Mouse (Mus musculus): Measurements from ENCODE around the gene Rpl18a. TPM values are rescaled to one million over a fixed set of nuclear protein-coding genes. Genes with fewer than 3 reads are reported as not detected.
A peak's percentile ranks its signal among the peaks of the same experiment; 100 is the strongest.

Rpl18a gene
- polyA plus RNA-seq, 1 experiment: 1,518 TPM

DNA sequence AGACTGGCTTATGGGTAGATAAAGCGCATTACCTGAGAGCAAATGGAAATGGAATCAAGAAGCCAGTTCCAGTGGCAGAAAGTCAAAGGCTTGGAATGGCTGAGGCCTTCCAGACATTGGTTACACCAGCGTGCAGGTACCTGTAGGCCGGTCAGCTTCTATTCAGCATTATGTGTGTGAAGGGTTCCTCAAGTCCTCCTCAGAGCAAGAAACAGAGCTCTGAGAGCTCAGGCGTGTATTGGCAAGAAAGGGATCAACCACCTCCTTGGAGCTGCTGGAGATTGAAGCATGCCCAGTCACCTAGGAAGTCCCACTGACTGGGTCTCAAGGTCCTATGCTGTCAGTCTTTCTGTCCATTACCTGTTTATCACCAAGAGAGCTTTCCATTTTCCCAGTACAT, 28.5 kb upstream of the Rpl18a start:
- TF ChIP-seq POLR2A (IDR thresholded peaks at IDR 0.05; ENCODE audit: extremely low read depth, insufficient read depth, low read length) (no peak), CTCF (IDR thresholded peaks at IDR 0.05; ENCODE audit: extremely low read depth, insufficient read depth, low read length) (no peak)
- H3K4me1 ChIP-seq (ENCODE audit: control insufficient read depth, insufficient read depth, low read length): peaks cover 3% of the 10 kb centered on the region
- no peak overlapping the region for H3K4me3 ChIP-seq (ENCODE audit: insufficient read depth, low read length)
- no peak overlapping the region for H3K27ac ChIP-seq (ENCODE audit: insufficient read depth, low read length)

DNA sequence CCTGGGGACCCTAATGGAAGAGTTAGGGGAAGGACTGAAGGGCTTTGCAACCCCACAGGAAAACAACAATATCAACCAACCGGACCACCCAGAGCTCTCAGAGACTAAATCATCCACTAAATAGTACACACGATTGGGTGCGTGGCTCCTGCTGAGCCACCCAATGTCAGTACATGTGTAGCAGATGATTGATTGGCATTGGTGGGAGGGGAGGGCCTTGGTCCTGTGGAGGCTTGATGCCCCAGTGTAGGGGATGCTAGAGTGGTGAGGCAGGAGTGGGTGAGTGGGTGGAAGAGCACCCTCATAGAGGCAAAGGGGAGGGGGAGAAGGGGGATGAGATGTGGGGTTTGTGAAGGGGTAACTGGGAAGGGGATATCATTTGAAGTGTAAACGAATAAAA, 26.9 kb upstream of the Rpl18a start:
- H3K27ac ChIP-seq (ENCODE audit: insufficient read depth, low read length): no peak overlapping the region
- peaks cover 3% of the 10 kb centered on the region for H3K4me1 ChIP-seq (ENCODE audit: control insufficient read depth, insufficient read depth, low read length)
- no peak overlapping the region for H3K4me3 ChIP-seq (ENCODE audit: insufficient read depth, low read length)
- TF ChIP-seq CTCF (IDR thresholded peaks at IDR 0.05; ENCODE audit: extremely low read depth, insufficient read depth, low read length) (no peak), POLR2A (IDR thresholded peaks at IDR 0.05; ENCODE audit: extremely low read depth, insufficient read depth, low read length) (no peak)

DNA sequence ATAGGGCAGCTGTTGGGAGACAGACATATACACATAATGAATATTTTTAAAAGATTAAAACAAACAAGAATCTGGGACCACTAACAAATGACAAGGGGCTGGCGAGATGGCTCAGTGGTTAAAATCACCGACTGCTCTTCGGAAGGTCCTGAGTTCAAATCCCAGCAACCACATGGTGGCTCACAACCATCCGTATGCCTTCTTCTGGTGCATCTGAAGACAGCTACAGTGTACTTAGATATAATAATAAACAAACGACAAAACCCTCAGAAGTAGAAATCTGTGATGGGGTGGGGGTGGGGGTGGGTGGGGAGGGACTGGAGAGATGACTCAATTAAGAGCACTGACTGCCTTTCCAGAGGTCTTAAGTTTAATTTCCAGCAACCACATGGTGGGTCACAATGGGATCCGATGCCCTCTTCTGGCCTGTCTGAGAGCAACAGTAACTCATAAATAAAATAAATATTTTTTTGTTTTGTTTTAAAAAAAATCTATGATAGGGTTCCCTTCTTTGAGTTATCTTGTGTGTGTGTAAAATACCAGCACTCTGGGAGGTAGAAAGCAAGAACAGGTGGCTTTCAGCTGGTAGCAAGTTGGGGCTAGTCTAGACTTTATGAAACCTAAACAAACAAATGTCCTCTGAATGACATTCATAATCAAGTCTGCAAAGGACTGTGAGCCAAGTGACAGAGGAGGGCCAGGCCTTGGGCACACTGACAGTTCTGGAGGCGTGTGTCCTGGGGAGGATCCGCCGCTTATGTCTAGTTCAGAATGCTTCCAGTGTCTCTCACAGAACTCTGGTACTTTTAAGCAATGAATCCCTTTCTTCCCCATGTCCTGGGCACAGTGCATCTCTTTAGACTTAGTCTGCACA, 23.1 kb upstream of the Rpl18a start:
- no peak for TF ChIP-seq CTCF (IDR thresholded peaks at IDR 0.05; ENCODE audit: extremely low read depth, insufficient read depth, low read length)
- TF ChIP-seq POLR2A (IDR thresholded peaks at IDR 0.05; ENCODE audit: extremely low read depth, insufficient read depth, low read length): no peak
- H3K27ac ChIP-seq (ENCODE audit: insufficient read depth, low read length): no peak overlapping the region
- H3K4me3 ChIP-seq (ENCODE audit: insufficient read depth, low read length): no peak overlapping the region
- no peaks in the 10 kb centered on the region for H3K4me1 ChIP-seq (ENCODE audit: control insufficient read depth, insufficient read depth, low read length)

DNA sequence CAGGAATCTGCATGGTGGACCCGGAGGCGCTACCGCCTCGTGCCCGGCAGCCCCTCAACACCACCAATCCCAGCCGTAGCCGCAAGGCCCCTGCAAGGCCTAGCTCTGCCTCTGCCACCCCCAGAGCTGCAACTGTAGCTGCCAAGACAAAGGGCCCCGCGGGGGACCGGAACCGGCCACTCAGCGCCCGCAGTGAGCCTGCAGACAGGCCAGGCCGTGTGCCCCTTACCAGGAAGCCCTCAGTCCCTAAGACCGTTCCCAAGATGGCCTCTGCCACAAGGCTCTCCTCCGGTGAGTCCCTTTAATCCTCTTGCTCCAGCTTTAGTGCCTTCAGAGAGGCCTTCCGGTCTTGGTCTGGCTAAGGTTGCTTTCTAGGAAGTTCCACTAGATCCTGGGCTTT, 17.5 kb upstream of the Rpl18a start:
- TF ChIP-seq POLR2A (IDR thresholded peaks at IDR 0.05; ENCODE audit: extremely low read depth, insufficient read depth, low read length) (no peak), CTCF (IDR thresholded peaks at IDR 0.05; ENCODE audit: extremely low read depth, insufficient read depth, low read length) (no peak)
- H3K4me1 ChIP-seq (ENCODE audit: control insufficient read depth, insufficient read depth, low read length): no peaks in the 10 kb centered on the region
- no peak overlapping the region for H3K4me3 ChIP-seq (ENCODE audit: insufficient read depth, low read length)
- no peak overlapping the region for H3K27ac ChIP-seq (ENCODE audit: insufficient read depth, low read length)

DNA sequence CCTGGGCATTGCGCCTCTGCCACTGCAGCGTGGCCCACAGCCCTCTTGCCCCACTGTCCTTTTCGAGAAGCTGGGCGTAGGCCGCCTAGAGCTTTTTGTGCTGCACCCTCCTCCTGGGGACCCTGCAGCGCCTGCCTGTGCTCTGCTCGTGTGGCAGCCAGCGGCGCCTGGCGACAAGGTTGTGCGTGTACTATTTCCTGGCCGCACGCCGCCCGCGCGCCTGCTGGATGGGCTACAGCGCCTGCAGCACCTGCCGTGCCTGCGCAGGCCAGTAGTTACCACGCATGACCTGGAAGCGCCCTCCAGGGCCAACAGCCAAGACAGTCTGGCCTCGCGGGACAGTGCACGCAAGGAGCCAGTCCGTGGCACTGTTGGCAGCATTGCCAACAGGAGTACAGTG, 16.3 kb upstream of the Rpl18a start:
- Histone ChIP-seq H3K4me3 (ENCODE audit: insufficient read depth, low read length) (no peak overlapping the region), H3K4me1 (ENCODE audit: control insufficient read depth, insufficient read depth, low read length) (no peaks in the 10 kb centered on the region), H3K27ac (ENCODE audit: insufficient read depth, low read length) (no peak overlapping the region)
- TF ChIP-seq CTCF (IDR thresholded peaks at IDR 0.05; ENCODE audit: extremely low read depth, insufficient read depth, low read length) (no peak), POLR2A (IDR thresholded peaks at IDR 0.05; ENCODE audit: extremely low read depth, insufficient read depth, low read length) (no peak)

DNA sequence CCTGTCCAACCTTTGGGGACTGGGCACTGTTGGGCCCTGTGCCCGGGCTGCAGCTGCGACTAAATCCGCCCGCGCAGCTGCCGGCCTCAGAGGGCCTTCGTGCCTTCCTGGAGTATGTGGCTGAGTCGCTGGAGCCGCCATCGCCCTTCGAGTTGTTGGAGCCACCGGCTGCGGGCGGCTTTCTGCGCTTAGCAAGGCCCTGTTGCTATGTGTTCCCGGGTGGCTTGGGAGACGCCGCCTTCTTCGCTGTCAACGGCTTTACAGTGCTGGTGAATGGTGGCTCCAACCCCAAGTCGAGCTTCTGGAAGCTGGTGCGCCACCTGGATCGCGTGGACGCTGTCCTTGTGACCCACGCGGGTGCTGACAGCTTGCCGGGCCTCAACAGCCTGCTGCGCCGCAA, 15.7 kb upstream of the Rpl18a start:
- Histone ChIP-seq H3K27ac (ENCODE audit: insufficient read depth, low read length) (no peak overlapping the region), H3K4me1 (ENCODE audit: control insufficient read depth, insufficient read depth, low read length) (no peaks in the 10 kb centered on the region), H3K4me3 (ENCODE audit: insufficient read depth, low read length) (no peak overlapping the region)
- TF ChIP-seq CTCF (IDR thresholded peaks at IDR 0.05; ENCODE audit: extremely low read depth, insufficient read depth, low read length): no peak
- no peak for TF ChIP-seq POLR2A (IDR thresholded peaks at IDR 0.05; ENCODE audit: extremely low read depth, insufficient read depth, low read length)

DNA sequence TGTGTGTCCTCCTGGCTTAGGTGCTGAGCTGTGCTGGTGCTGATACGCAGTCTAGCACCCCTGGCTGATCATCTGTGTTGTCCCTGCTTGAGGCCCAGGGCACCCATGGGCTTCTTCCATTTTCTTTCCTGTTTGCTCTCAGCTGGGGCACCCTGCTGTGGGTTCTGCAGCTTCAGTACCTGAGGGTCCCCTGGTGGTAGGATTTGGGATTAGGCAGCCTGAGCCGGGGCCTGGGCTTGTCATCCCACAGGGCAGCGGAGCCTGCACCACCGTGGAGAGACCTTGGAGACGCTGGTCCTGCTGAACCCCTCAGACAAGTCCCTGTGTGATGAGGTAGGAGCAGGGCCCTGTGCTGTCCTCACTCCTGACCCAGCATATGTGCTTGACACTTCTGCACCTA, 14.4 kb upstream of the Rpl18a start:
- H3K27ac ChIP-seq (ENCODE audit: insufficient read depth, low read length): no peak overlapping the region
- peaks cover 3% of the 10 kb centered on the region; the same call in 1 of the 2 replicates for H3K4me1 ChIP-seq (ENCODE audit: control insufficient read depth, insufficient read depth, low read length)
- no peak for TF ChIP-seq POLR2A (IDR thresholded peaks at IDR 0.05; ENCODE audit: extremely low read depth, insufficient read depth, low read length)
- TF ChIP-seq CTCF (IDR thresholded peaks at IDR 0.05; ENCODE audit: extremely low read depth, insufficient read depth, low read length): no peak
- no peak overlapping the region for H3K4me3 ChIP-seq (ENCODE audit: insufficient read depth, low read length)

DNA sequence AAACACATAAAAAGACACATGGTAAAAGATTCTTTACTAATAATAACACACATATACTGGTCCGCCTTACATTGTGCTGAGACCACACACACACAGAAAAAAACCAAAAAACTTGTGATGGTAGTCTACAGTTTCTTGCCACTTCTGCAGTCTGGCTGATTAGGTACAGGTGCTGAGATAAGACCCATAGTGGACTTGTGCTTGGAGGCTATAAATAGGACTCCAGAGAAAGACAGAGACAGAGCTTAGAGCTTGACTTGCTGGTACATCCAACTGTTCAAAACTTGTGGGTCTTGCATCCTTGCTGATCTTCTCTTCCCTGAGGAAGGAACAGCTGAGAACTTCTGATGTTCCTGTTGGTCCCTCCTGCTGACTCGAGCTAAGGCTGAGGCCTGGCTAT, 10.3 kb upstream of the Rpl18a start:
- H3K4me1 ChIP-seq (ENCODE audit: control insufficient read depth, insufficient read depth, low read length): peaks cover 3% of the 10 kb centered on the region; the same call in 1 of the 2 replicates
- H3K27ac ChIP-seq (ENCODE audit: insufficient read depth, low read length): no peak overlapping the region
- H3K4me3 ChIP-seq (ENCODE audit: insufficient read depth, low read length): no peak overlapping the region
- TF ChIP-seq CTCF (IDR thresholded peaks at IDR 0.05; ENCODE audit: extremely low read depth, insufficient read depth, low read length) (no peak), POLR2A (IDR thresholded peaks at IDR 0.05; ENCODE audit: extremely low read depth, insufficient read depth, low read length) (no peak)

DNA sequence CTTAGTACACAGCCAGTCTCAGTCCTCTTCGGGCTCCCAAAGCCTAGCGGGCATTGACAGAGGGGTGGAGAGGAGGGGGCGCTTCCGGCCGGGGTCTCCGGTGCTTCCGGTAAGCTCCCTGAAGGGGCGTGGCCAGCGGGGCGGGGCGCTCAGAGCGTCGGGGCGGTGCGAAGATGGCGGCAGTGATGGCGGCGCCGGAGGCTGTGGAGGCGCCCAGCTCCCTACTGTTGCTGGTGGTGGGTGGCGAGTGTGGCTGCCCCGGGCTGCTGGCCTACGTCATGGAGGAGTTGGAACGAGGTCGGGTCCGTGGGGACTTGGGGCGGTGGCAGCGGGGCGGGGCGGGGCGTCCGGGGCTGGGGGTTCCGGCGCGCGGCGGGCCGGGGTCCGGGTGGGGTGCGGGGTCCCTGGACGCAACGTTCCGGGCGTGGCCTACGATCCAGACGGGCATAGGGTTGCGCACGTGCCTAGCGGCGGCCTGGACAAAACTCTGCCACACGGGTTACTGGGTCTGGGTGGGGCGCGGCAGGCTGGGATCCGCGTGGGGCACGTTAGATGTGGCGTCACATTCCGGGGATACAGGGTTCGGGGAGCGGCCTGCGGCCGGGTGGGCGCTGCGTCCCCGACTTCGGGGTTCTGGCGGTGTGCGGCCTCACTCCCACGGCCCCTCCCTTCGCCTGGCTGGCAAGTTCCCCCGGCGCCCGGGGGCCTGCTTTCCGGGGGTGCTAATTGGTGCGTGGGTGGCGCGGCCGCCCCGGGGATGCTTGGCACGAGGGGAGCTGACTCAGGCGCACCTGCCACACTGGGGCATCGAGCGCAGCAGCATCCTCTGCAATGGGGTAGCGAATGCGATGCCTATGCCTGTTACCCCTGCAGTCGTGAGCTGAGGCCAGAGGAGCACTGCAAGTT, 8.9 kb upstream of the Rpl18a start, which contains the start of gene Map1s:
Gene Map1s (plus strand): TSS at position 102 of the 906 bp plus-strand sequence.
- TF ChIP-seq POLR2A (IDR thresholded peaks at IDR 0.05; ENCODE audit: extremely low read depth, insufficient read depth, low read length) (peak; percentile 68; the same call in 1 of the 2 replicates), CTCF (IDR thresholded peaks at IDR 0.05; ENCODE audit: extremely low read depth, insufficient read depth, low read length) (no peak)
- peak within 1 kb of the TSS; percentile 71 for H3K27ac ChIP-seq (ENCODE audit: insufficient read depth, low read length)
- H3K4me1 ChIP-seq (ENCODE audit: control insufficient read depth, insufficient read depth, low read length): peaks cover 3% of the 10 kb centered on the region; the same call in 1 of the 2 replicates
- H3K4me3 ChIP-seq (ENCODE audit: insufficient read depth, low read length): peak within 1 kb of the TSS; percentile 65

All from cortical plate, adult 2 months (tissue).